Mouse (Mus musculus): ENCODE results near the gene Ube2c. TPM values are rescaled to one million over a fixed set of nuclear protein-coding genes. Genes with fewer than 3 reads are reported as not detected.

Gene Ube2c
- polyA plus RNA-seq, 1 experiment: 57.7 TPM

- Histone ChIP-seq H3K4me1 (ENCODE audit: control insufficient read depth, insufficient read depth, low read length) (no peaks in the 10 kb centered on the region; the same call in 1 of the 2 replicates), H3K27me3 (ENCODE audit: control insufficient read depth, insufficient read depth, low read length) (no peaks in the 10 kb centered on the region), H3K4me3 (ENCODE audit: control insufficient read depth, low read depth, low read length) (no peak overlapping the region), H3K27ac (ENCODE audit: control insufficient read depth, insufficient read depth, low read depth, low read length) (no peak overlapping the region), H3K36me3 (ENCODE audit: control insufficient read depth, insufficient read depth, low read length) (peaks cover 2% of the 10 kb centered on the region)
- TF ChIP-seq POLR2A (IDR thresholded peaks at IDR 0.05; ENCODE audit: control insufficient read depth, low read depth, low read length) (no peak; the same call in 1 of the 2 replicates), CTCF (IDR thresholded peaks at IDR 0.05; ENCODE audit: control insufficient read depth, insufficient read depth, insufficient replicate concordance, low read depth, low read length) (no peak)
These were observed 17.2 kb upstream of the Ube2c start for GRCm38 (mm10) chr2:164752454-164752853.

- no peak for TF ChIP-seq CTCF (IDR thresholded peaks at IDR 0.05; ENCODE audit: control insufficient read depth, insufficient read depth, insufficient replicate concordance, low read depth, low read length)
- TF ChIP-seq POLR2A (IDR thresholded peaks at IDR 0.05; ENCODE audit: control insufficient read depth, low read depth, low read length): no peak
- H3K27ac ChIP-seq (ENCODE audit: control insufficient read depth, insufficient read depth, low read depth, low read length): no peak overlapping the region
- no peaks in the 10 kb centered on the region for H3K4me1 ChIP-seq (ENCODE audit: control insufficient read depth, insufficient read depth, low read length)
- H3K4me3 ChIP-seq (ENCODE audit: control insufficient read depth, low read depth, low read length): peak overlapping the region; percentile 63
- H3K27me3 ChIP-seq (ENCODE audit: control insufficient read depth, insufficient read depth, low read length): no peaks in the 10 kb centered on the region
- no peaks in the 10 kb centered on the region; the same call in none of the 2 replicates for H3K36me3 ChIP-seq (ENCODE audit: control insufficient read depth, insufficient read depth, low read length)
These were observed 15.6 kb upstream of the Ube2c start for GRCm38 (mm10) chr2:164754105-164754504.

GRCm38 (mm10) chr2:164754800-164755199 lies 14.9 kb upstream of the Ube2c start:
- Histone ChIP-seq H3K36me3 (ENCODE audit: control insufficient read depth, insufficient read depth, low read length) (no peaks in the 10 kb centered on the region; the same call in none of the 2 replicates), H3K27me3 (ENCODE audit: control insufficient read depth, insufficient read depth, low read length) (no peaks in the 10 kb centered on the region), H3K4me1 (ENCODE audit: control insufficient read depth, insufficient read depth, low read length) (no peaks in the 10 kb centered on the region), H3K27ac (ENCODE audit: control insufficient read depth, insufficient read depth, low read depth, low read length) (no peak overlapping the region), H3K4me3 (ENCODE audit: control insufficient read depth, low read depth, low read length) (no peak overlapping the region)
- TF ChIP-seq CTCF (IDR thresholded peaks at IDR 0.05; ENCODE audit: control insufficient read depth, insufficient read depth, insufficient replicate concordance, low read depth, low read length) (no peak), POLR2A (IDR thresholded peaks at IDR 0.05; ENCODE audit: control insufficient read depth, low read depth, low read length) (no peak)

GRCm38 (mm10) chr2:164757841-164758240 lies 11.9 kb upstream of the Ube2c start:
- TF ChIP-seq CTCF (IDR thresholded peaks at IDR 0.05; ENCODE audit: control insufficient read depth, insufficient read depth, insufficient replicate concordance, low read depth, low read length) (no peak), POLR2A (IDR thresholded peaks at IDR 0.05; ENCODE audit: control insufficient read depth, low read depth, low read length) (no peak)
- H3K4me3 ChIP-seq (ENCODE audit: control insufficient read depth, low read depth, low read length): no peak overlapping the region
- H3K27ac ChIP-seq (ENCODE audit: control insufficient read depth, insufficient read depth, low read depth, low read length): no peak overlapping the region
- no peaks in the 10 kb centered on the region for H3K27me3 ChIP-seq (ENCODE audit: control insufficient read depth, insufficient read depth, low read length)
- no peaks in the 10 kb centered on the region for H3K4me1 ChIP-seq (ENCODE audit: control insufficient read depth, insufficient read depth, low read length)
- no peaks in the 10 kb centered on the region; the same call in none of the 2 replicates for H3K36me3 ChIP-seq (ENCODE audit: control insufficient read depth, insufficient read depth, low read length)

- H3K27ac ChIP-seq (ENCODE audit: control insufficient read depth, insufficient read depth, low read depth, low read length): no peak overlapping the region
- no peak overlapping the region for H3K4me3 ChIP-seq (ENCODE audit: control insufficient read depth, low read depth, low read length)
- no peaks in the 10 kb centered on the region; the same call in none of the 2 replicates for H3K36me3 ChIP-seq (ENCODE audit: control insufficient read depth, insufficient read depth, low read length)
- H3K4me1 ChIP-seq (ENCODE audit: control insufficient read depth, insufficient read depth, low read length): no peaks in the 10 kb centered on the region
- no peaks in the 10 kb centered on the region for H3K27me3 ChIP-seq (ENCODE audit: control insufficient read depth, insufficient read depth, low read length)
- TF ChIP-seq POLR2A (IDR thresholded peaks at IDR 0.05; ENCODE audit: control insufficient read depth, low read depth, low read length): no peak
- no peak for TF ChIP-seq CTCF (IDR thresholded peaks at IDR 0.05; ENCODE audit: control insufficient read depth, insufficient read depth, insufficient replicate concordance, low read depth, low read length)
These were observed 11.0 kb upstream of the Ube2c start for GRCm38 (mm10) chr2:164758692-164759091.

GRCm38 (mm10) chr2:164760059-164760833 lies 9.5 kb upstream of the Ube2c start:
- H3K27me3 ChIP-seq (ENCODE audit: control insufficient read depth, insufficient read depth, low read length): no peaks in the 10 kb centered on the region
- no peaks in the 10 kb centered on the region for H3K4me1 ChIP-seq (ENCODE audit: control insufficient read depth, insufficient read depth, low read length)
- H3K27ac ChIP-seq (ENCODE audit: control insufficient read depth, insufficient read depth, low read depth, low read length): no peak overlapping the region
- TF ChIP-seq CTCF (IDR thresholded peaks at IDR 0.05; ENCODE audit: control insufficient read depth, insufficient read depth, insufficient replicate concordance, low read depth, low read length) (no peak), POLR2A (IDR thresholded peaks at IDR 0.05; ENCODE audit: control insufficient read depth, low read depth, low read length) (no peak)
- H3K4me3 ChIP-seq (ENCODE audit: control insufficient read depth, low read depth, low read length): no peak overlapping the region
- no peaks in the 10 kb centered on the region; the same call in none of the 2 replicates for H3K36me3 ChIP-seq (ENCODE audit: control insufficient read depth, insufficient read depth, low read length)

GRCm38 (mm10) chr2:164761502-164761901 lies 8.2 kb upstream of the Ube2c start:
- no peaks in the 10 kb centered on the region for H3K27me3 ChIP-seq (ENCODE audit: control insufficient read depth, insufficient read depth, low read length)
- no peaks in the 10 kb centered on the region for H3K4me1 ChIP-seq (ENCODE audit: control insufficient read depth, insufficient read depth, low read length)
- no peak overlapping the region for H3K27ac ChIP-seq (ENCODE audit: control insufficient read depth, insufficient read depth, low read depth, low read length)
- no peak for TF ChIP-seq CTCF (IDR thresholded peaks at IDR 0.05; ENCODE audit: control insufficient read depth, insufficient read depth, insufficient replicate concordance, low read depth, low read length)
- no peak for TF ChIP-seq POLR2A (IDR thresholded peaks at IDR 0.05; ENCODE audit: control insufficient read depth, low read depth, low read length)
- H3K4me3 ChIP-seq (ENCODE audit: control insufficient read depth, low read depth, low read length): no peak overlapping the region
- no peaks in the 10 kb centered on the region; the same call in none of the 2 replicates for H3K36me3 ChIP-seq (ENCODE audit: control insufficient read depth, insufficient read depth, low read length)

Measured in testis, adult 2 months (tissue).